Mouse (Mus musculus): Measurements from ENCODE around the gene Cracr2a.

- TF ChIP-seq CTCF (IDR thresholded peaks at IDR 0.05; ENCODE audit: low read depth, low read length) (no peak), POLR2A (IDR thresholded peaks at IDR 0.05; ENCODE audit: extremely low read depth, insufficient read depth, low read length) (no peak)
These were observed 108.9 kb downstream of the Cracr2a start for GRCm38 (mm10) chr6:127670031-127670430.
